Mouse (Mus musculus): ENCODE data around the gene Helt. TPM values are rescaled to one million over a fixed set of nuclear protein-coding genes. Genes with fewer than 3 reads are reported as not detected.
A peak's percentile ranks its signal among the peaks of the same experiment; 100 is the strongest.
"Not testable (repeated sequence)": the region's sequence is repeated elsewhere in the genome, so short reads cannot be mapped to it uniquely, and the experiment has no call there.

Gene Helt
- polyA plus RNA-seq, 1 experiment from 2014 or later, result not detected

DNA sequence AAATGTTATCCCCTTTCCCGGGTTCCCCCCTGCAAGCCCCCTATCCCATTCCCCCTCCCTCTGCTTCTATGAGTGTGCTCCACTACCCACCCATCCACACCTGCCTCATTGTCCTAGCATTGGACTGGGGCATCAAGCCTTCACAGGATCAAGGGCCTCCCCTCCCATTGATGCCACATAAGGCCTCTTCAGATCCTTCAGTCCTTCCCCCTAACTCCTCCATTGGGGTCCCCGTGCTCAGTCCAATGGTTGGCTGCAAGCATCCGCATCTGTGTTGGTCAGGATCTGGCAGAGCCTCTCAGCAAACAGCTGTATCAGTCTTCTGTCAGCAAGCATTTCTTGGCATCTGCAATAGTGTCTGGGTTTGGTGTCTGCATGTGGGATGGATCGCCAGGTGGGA, 30.3 kb downstream of the Helt start:
- H3K4me2 ChIP-seq (ENCODE audit: low read depth, low read length); H3K27me3 ChIP-seq (ENCODE audit: control insufficient read depth, insufficient read depth, low read length); H3K9ac ChIP-seq (replicated peaks; ENCODE audit: low read depth, low read length); H3K36me3 ChIP-seq (ENCODE audit: control insufficient read depth, insufficient read depth, low read length); H3K4me3 ChIP-seq (ENCODE audit: low read depth, low read length); H3K4me1 ChIP-seq (ENCODE audit: control insufficient read depth, insufficient read depth, low read length); H3K9me3 ChIP-seq (ENCODE audit: control insufficient read depth, low read length); H3K27ac ChIP-seq (ENCODE audit: low read depth, low read length); ATAC-seq (ENCODE audit: low read depth): not testable (repeated sequence)
- WGBS, result 92% methylated on average over 4 of the region's 4 CpGs

DNA sequence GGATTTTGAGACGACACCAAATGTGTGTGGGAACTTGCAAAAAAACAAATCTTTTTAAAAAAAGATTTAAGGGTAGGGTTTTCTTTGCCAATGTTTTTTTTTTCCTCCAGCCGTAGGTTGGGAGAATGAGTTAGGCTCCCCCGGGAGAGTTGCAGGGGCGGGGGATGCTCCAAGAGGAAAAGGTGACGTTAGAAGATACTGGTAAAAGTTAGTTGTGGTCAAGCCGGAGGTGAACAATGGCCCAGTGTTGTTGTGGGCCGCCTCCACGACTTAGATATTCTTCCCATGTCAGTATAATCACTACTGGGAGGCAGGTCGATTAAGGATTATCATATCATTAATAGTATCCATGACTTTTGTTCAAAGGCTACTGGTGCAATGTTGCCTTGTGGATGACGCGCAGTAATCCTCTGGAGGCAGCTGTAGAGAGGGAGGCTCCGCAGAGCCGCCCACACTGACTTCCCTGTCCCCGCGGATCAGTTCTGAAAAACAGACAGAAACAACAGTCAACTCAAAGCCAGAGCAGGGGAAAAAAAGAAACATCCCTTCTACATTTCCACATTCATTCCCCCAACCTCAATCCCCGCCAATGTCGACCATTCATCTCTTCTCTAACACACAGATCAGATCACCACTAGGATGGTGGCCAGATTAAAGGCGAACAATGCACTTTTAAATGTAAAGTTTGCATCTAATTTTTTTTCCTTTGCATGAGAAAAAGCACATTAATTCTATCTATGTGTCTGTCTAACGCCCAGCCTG, 36.4 kb downstream of the Helt start:
- 47% methylated on average over 19 of the region's 19 CpGs for WGBS
- H3K4me1 ChIP-seq (ENCODE audit: control insufficient read depth, insufficient read depth, low read length), result no peaks in the 10 kb centered on the region
- H3K27me3 ChIP-seq (ENCODE audit: control insufficient read depth, insufficient read depth, low read length), result no peaks in the 10 kb centered on the region
- no peak overlapping the region for H3K9ac ChIP-seq (replicated peaks; ENCODE audit: low read depth, low read length)
- no peaks in the 10 kb centered on the region for H3K9me3 ChIP-seq (ENCODE audit: control insufficient read depth, low read length)
- no peak overlapping the region for H3K4me2 ChIP-seq (ENCODE audit: low read depth, low read length)
- H3K4me3 ChIP-seq (ENCODE audit: low read depth, low read length), result no peak overlapping the region
- no peaks in the 10 kb centered on the region for H3K36me3 ChIP-seq (ENCODE audit: control insufficient read depth, insufficient read depth, low read length)
- no peak overlapping the region for H3K27ac ChIP-seq (ENCODE audit: low read depth, low read length)
- no peak for ATAC-seq (ENCODE audit: low read depth)

DNA sequence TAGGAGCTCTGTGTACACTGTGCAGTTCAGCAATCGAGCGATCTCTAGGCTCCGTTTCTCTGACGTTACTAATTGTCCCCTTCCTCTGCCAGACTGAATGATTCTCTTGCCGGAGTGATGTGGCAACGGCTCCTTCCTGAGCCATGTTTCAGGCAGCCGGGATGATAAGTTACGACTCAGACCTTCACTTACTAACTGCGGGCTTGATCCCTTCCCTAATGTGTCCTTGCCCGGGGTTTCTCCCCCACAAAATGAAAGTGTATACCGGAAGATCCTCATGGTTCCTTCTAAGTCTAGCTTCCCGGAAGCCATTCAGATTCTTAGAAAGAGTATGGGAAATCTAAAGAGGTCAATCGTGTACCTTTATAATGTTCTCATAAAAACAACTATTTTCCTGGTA, 42.0 kb downstream of the Helt start:
- no peak overlapping the region for H3K9ac ChIP-seq (replicated peaks; ENCODE audit: low read depth, low read length)
- WGBS, result 73% methylated on average over 13 of the region's 13 CpGs
- no peak overlapping the region for H3K4me3 ChIP-seq (ENCODE audit: low read depth, low read length)
- H3K4me2 ChIP-seq (ENCODE audit: low read depth, low read length), result 0 out of 2 replicates have a peak overlapping the region, but pooled peaks have one; percentile 8
- H3K4me1 ChIP-seq (ENCODE audit: control insufficient read depth, insufficient read depth, low read length), result no peaks in the 10 kb centered on the region
- H3K36me3 ChIP-seq (ENCODE audit: control insufficient read depth, insufficient read depth, low read length), result no peaks in the 10 kb centered on the region
- H3K27ac ChIP-seq (ENCODE audit: low read depth, low read length), result no peak overlapping the region
- no peaks in the 10 kb centered on the region for H3K9me3 ChIP-seq (ENCODE audit: control insufficient read depth, low read length)
- H3K27me3 ChIP-seq (ENCODE audit: control insufficient read depth, insufficient read depth, low read length), result no peaks in the 10 kb centered on the region
- no peak for ATAC-seq (ENCODE audit: low read depth)

DNA sequence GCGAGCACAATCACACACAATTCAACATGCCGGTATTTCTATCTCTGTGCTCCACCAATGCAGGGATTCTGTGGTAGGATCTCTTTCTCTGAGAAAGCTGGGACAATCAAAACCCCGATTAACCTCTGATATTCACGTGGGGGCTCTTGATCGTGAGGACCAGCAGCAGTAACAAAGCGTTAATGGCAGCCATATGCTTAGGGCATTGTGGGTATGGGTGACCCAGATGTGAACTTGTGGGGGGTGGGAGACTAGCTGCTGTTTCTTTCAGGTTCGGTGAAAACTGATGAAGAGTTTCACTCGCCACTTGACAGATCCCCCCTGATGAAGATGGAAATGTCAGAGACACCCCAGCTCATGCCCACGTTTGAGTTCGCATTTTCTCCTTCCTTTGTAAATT, 42.9 kb downstream of the Helt start:
- Histone ChIP-seq H3K27me3 (ENCODE audit: control insufficient read depth, insufficient read depth, low read length) (no peaks in the 10 kb centered on the region), H3K27ac (ENCODE audit: low read depth, low read length) (no peak overlapping the region), H3K4me3 (ENCODE audit: low read depth, low read length) (no peak overlapping the region), H3K36me3 (ENCODE audit: control insufficient read depth, insufficient read depth, low read length) (no peaks in the 10 kb centered on the region), H3K4me1 (ENCODE audit: control insufficient read depth, insufficient read depth, low read length) (no peaks in the 10 kb centered on the region), H3K9me3 (ENCODE audit: control insufficient read depth, low read length) (no peaks in the 10 kb centered on the region), H3K9ac (replicated peaks; ENCODE audit: low read depth, low read length) (no peak overlapping the region), H3K4me2 (ENCODE audit: low read depth, low read length) (no peak overlapping the region)
- no peak for ATAC-seq (ENCODE audit: low read depth)
- WGBS, result 37% methylated on average over 10 of the region's 10 CpGs

DNA sequence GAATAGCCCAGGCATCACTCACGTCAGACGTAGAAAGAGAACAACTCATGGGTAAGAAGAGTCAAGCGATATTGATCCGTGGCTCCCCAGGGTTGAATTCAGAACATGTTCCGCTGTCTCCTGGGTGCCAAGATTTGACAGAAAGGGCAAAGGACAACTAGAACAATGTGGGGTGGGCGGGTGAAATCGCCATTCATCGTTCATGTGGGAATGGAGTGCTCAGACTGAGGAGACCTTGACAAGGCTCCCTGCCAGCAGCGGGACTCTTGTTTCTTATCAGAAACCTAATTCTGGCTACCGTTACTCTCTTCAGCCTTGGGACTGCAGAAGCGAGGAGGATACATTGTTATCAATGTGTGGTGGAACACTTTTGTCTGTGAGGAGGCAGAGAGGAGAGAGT, 48.1 kb downstream of the Helt start:
- H3K36me3 ChIP-seq (ENCODE audit: control insufficient read depth, insufficient read depth, low read length), result no peaks in the 10 kb centered on the region
- no peak for ATAC-seq (ENCODE audit: low read depth)
- no peaks in the 10 kb centered on the region for H3K27me3 ChIP-seq (ENCODE audit: control insufficient read depth, insufficient read depth, low read length)
- 20% methylated on average over 11 of the region's 11 CpGs for WGBS
- H3K4me2 ChIP-seq (ENCODE audit: low read depth, low read length), result no peak overlapping the region
- H3K9ac ChIP-seq (replicated peaks; ENCODE audit: low read depth, low read length), result no peak overlapping the region
- no peak overlapping the region for H3K4me3 ChIP-seq (ENCODE audit: low read depth, low read length)
- H3K9me3 ChIP-seq (ENCODE audit: control insufficient read depth, low read length), result no peaks in the 10 kb centered on the region
- no peaks in the 10 kb centered on the region for H3K4me1 ChIP-seq (ENCODE audit: control insufficient read depth, insufficient read depth, low read length)
- H3K27ac ChIP-seq (ENCODE audit: low read depth, low read length), result no peak overlapping the region

DNA sequence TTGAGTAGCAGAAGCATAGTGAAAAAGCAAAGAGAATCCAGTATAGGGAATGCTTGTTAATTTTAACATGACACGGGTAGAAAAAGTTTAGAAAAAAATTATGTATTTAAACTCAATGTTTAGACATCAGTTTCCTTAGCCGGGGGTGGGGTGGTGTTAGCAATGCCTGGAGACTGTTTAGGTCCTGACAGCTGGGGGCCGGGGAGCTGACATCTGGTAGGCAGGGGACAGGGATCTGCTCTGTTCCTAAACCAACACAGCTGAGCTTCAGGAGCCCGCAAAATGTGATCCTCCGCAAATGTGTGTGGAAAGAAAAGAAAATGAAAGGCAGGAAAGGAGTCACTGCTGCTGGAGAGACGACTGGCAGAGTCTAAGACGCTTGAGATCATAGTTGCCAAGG, 51.5 kb downstream of the Helt start:
- no peak for ATAC-seq (ENCODE audit: low read depth)
- Histone ChIP-seq H3K4me1 (ENCODE audit: control insufficient read depth, insufficient read depth, low read length) (no peaks in the 10 kb centered on the region), H3K4me2 (ENCODE audit: low read depth, low read length) (no peak overlapping the region), H3K27me3 (ENCODE audit: control insufficient read depth, insufficient read depth, low read length) (no peaks in the 10 kb centered on the region), H3K9me3 (ENCODE audit: control insufficient read depth, low read length) (no peaks in the 10 kb centered on the region), H3K36me3 (ENCODE audit: control insufficient read depth, insufficient read depth, low read length) (no peaks in the 10 kb centered on the region), H3K4me3 (ENCODE audit: low read depth, low read length) (no peak overlapping the region), H3K9ac (replicated peaks; ENCODE audit: low read depth, low read length) (no peak overlapping the region), H3K27ac (ENCODE audit: low read depth, low read length) (no peak overlapping the region)
- whole genome bisulfite sequencing, result 45% methylated on average over 7 of the region's 7 CpGs

Other genes with a start within 250 kb of the Helt start
- gene Cfap97, start 142.9 kb downstream of the Helt start, polyA plus RNA-seq (2014; fragmentation: Nextera tagmentation; extraction: Ambion mirVana), result 23.9 and 28.8 TPM in 2 replicates
- gene Snx25, start 142.5 kb downstream of the Helt start, polyA plus RNA-seq (2014; fragmentation: Nextera tagmentation; extraction: Ambion mirVana), result 15.6 and 17.4 TPM in 2 replicates
- gene Slc25a4, start 83.4 kb downstream of the Helt start, polyA plus RNA-seq (2014; fragmentation: Nextera tagmentation; extraction: Ambion mirVana), result 996 and 1,036 TPM in 2 replicates
- gene Acsl1, start 176.4 kb upstream of the Helt start, polyA plus RNA-seq (2014; fragmentation: Nextera tagmentation; extraction: Ambion mirVana), result 19.9 and 21.8 TPM in 2 replicates